Mouse (Mus musculus): ENCODE data around the gene Aspg. TPM values are rescaled to one million over a fixed set of nuclear protein-coding genes. Genes with fewer than 3 reads are reported as not detected.

Gene Aspg
- polyA plus RNA-seq, 2 experiments, result 0.09 TPM; not detected in 1

- TF ChIP-seq EP300 (IDR thresholded peaks at IDR 0.05; ENCODE audit: low read depth) (no peak), CTCF (IDR thresholded peaks at IDR 0.05; ENCODE audit: low read depth) (no peak)
- H3K4me3 ChIP-seq (ENCODE audit: insufficient read depth in 1 of 2, low read depth in 2 of 2, low read length in 2 of 2), result no peak overlapping the region
- no peak overlapping the region for H3K9ac ChIP-seq (replicated peaks)
- H3K27me3 ChIP-seq (ENCODE audit: control insufficient read depth, insufficient read depth, low read length), result no peaks in the 10 kb centered on the region
- H3K27ac ChIP-seq, result no peak overlapping the region
- no peaks in the 10 kb centered on the region for H3K36me3 ChIP-seq (replicated peaks; ENCODE audit: control insufficient read depth, insufficient read depth, low read depth)
- no peak overlapping the region for H3K4me2 ChIP-seq (ENCODE audit: low read depth)
- no peaks in the 10 kb centered on the region for H3K4me1 ChIP-seq (replicated peaks; ENCODE audit: control insufficient read depth in 2 of 2, insufficient read depth in 2 of 2, low read length in 1 of 2)
- DNase-seq (ENCODE audit: low read depth in 3 of 3, low spot score in 3 of 3) (no peak), ATAC-seq (ENCODE audit: insufficient read depth) (no peak)
- no peaks in the 10 kb centered on the region for H3K9me3 ChIP-seq (ENCODE audit: control insufficient read depth, low read length)
These were observed 52.3 kb downstream of the Aspg start for GRCm38 (mm10) chr12:112158784-112159183.

DNA sequence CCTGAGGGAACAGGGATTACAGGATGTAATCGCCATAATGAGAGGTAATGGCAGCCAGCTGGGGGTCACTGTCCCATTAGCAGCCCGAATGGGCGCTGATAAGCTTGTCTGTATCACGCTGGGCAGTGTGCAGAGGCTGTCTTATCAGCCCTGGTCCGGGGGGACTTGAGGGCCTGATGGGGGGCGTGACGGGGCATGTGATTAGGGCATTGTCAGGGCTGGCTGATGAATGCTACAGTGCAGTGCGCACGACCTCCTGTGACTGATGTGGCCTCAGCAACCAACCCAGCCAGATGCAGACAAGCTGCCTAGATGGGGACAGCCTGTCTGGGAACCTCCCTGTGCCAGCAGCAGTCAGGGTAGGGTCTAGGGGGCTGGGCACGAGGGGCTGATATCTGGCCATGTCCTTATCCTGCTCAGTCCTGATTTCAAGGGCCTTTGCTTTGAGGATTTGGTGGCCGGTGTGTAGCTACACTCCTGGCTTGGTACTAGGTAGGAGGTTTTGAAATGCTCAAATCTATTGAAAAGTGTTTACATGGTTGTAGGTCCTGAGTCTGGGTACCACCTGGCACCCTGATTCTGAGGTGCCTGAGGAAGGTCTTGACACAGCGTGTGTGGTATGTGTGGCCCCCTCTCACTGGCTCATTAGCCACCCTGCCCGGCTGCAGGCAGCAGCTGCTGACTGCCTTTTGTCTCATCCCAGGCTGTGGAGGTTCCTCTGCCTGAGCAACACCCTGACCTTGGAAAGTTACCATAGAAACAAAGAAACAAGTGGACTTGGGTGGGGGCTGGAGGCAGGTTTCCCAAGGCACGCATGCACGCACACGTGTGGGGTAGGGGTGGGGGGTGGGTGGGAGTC is 57.7 kb downstream of the Aspg start:
- H3K27me3 ChIP-seq (ENCODE audit: control insufficient read depth, insufficient read depth, low read length), result no peaks in the 10 kb centered on the region
- H3K4me3 ChIP-seq (ENCODE audit: insufficient read depth in 1 of 2, low read depth in 2 of 2, low read length in 2 of 2), result no peak overlapping the region
- no peaks in the 10 kb centered on the region for H3K9me3 ChIP-seq (ENCODE audit: control insufficient read depth, low read length)
- DNase-seq (ENCODE audit: low read depth in 3 of 3, low spot score in 3 of 3) (no peak), ATAC-seq (ENCODE audit: insufficient read depth) (peak; percentile 28; the same call in 1 of the 2 replicates)
- no peak for TF ChIP-seq EP300 (IDR thresholded peaks at IDR 0.05; ENCODE audit: low read depth)
- no peak for TF ChIP-seq CTCF (IDR thresholded peaks at IDR 0.05; ENCODE audit: low read depth)
- no peaks in the 10 kb centered on the region for H3K36me3 ChIP-seq (replicated peaks; ENCODE audit: control insufficient read depth, insufficient read depth, low read depth)
- no peak overlapping the region for H3K4me2 ChIP-seq (ENCODE audit: low read depth)
- H3K27ac ChIP-seq, result no peak overlapping the region
- no peak overlapping the region for H3K9ac ChIP-seq (replicated peaks)
- no peaks in the 10 kb centered on the region for H3K4me1 ChIP-seq (replicated peaks; ENCODE audit: control insufficient read depth in 2 of 2, insufficient read depth in 2 of 2, low read length in 1 of 2)
- WGBS (ENCODE audit: insufficient replicate concordance), result 32% methylated on average over 16 of the region's 16 CpGs

GRCm38 (mm10) chr12:112164840-112165219 is 58.4 kb downstream of the Aspg start:
- 39% methylated on average over 6 of the region's 6 CpGs for WGBS (ENCODE audit: insufficient replicate concordance)
- DNase-seq (ENCODE audit: low read depth in 3 of 3, low spot score in 3 of 3) (no peak), ATAC-seq (ENCODE audit: insufficient read depth) (no peak)
- TF ChIP-seq CTCF (IDR thresholded peaks at IDR 0.05; ENCODE audit: low read depth) (no peak), EP300 (IDR thresholded peaks at IDR 0.05; ENCODE audit: low read depth) (no peak)
- Histone ChIP-seq H3K9me3 (ENCODE audit: control insufficient read depth, low read length) (no peaks in the 10 kb centered on the region), H3K4me3 (ENCODE audit: insufficient read depth in 1 of 2, low read depth in 2 of 2, low read length in 2 of 2) (no peak overlapping the region), H3K9ac (replicated peaks) (no peak overlapping the region), H3K36me3 (replicated peaks; ENCODE audit: control insufficient read depth, insufficient read depth, low read depth) (no peaks in the 10 kb centered on the region), H3K27ac (no peak overlapping the region), H3K27me3 (ENCODE audit: control insufficient read depth, insufficient read depth, low read length) (no peaks in the 10 kb centered on the region), H3K4me2 (ENCODE audit: low read depth) (no peak overlapping the region), H3K4me1 (replicated peaks; ENCODE audit: control insufficient read depth in 2 of 2, insufficient read depth in 2 of 2, low read length in 1 of 2) (no peaks in the 10 kb centered on the region)

DNA sequence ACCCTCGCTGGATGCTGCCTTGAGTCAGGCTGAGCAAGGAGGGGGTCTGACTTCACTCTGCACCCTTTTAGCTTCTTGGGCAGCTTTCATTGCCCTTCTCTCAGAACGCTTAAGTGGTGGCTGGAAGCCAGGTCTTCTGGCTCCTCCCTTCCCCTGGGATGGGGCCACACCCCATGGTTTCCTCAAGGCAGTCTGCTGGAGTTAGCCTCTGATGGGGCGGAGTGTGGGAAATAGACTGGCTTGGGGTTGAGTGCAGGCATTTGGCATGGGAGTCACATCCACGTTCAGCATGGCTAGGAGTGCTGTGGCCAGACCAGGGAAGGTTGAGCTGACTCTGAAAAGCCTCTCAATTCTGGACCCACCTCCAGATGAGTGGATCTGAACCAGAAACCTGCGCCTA is 62.8 kb downstream of the Aspg start:
- H3K4me2 ChIP-seq (ENCODE audit: low read depth), result no peak overlapping the region
- no peak for TF ChIP-seq CTCF (IDR thresholded peaks at IDR 0.05; ENCODE audit: low read depth)
- no peak for TF ChIP-seq EP300 (IDR thresholded peaks at IDR 0.05; ENCODE audit: low read depth)
- 56% methylated on average over 5 of the region's 5 CpGs for WGBS (ENCODE audit: insufficient replicate concordance)
- H3K4me3 ChIP-seq (ENCODE audit: insufficient read depth in 1 of 2, low read depth in 2 of 2, low read length in 2 of 2), result no peak overlapping the region
- no peaks in the 10 kb centered on the region for H3K27me3 ChIP-seq (ENCODE audit: control insufficient read depth, insufficient read depth, low read length)
- DNase-seq (ENCODE audit: low read depth in 3 of 3, low spot score in 3 of 3) (no peak), ATAC-seq (ENCODE audit: insufficient read depth) (no peak)
- H3K27ac ChIP-seq, result no peak overlapping the region
- H3K9ac ChIP-seq (replicated peaks), result no peak overlapping the region
- H3K4me1 ChIP-seq (replicated peaks; ENCODE audit: control insufficient read depth in 2 of 2, insufficient read depth in 2 of 2, low read length in 1 of 2), result no peaks in the 10 kb centered on the region
- H3K36me3 ChIP-seq (replicated peaks; ENCODE audit: control insufficient read depth, insufficient read depth, low read depth), result no peaks in the 10 kb centered on the region
- no peaks in the 10 kb centered on the region for H3K9me3 ChIP-seq (ENCODE audit: control insufficient read depth, low read length)

DNA sequence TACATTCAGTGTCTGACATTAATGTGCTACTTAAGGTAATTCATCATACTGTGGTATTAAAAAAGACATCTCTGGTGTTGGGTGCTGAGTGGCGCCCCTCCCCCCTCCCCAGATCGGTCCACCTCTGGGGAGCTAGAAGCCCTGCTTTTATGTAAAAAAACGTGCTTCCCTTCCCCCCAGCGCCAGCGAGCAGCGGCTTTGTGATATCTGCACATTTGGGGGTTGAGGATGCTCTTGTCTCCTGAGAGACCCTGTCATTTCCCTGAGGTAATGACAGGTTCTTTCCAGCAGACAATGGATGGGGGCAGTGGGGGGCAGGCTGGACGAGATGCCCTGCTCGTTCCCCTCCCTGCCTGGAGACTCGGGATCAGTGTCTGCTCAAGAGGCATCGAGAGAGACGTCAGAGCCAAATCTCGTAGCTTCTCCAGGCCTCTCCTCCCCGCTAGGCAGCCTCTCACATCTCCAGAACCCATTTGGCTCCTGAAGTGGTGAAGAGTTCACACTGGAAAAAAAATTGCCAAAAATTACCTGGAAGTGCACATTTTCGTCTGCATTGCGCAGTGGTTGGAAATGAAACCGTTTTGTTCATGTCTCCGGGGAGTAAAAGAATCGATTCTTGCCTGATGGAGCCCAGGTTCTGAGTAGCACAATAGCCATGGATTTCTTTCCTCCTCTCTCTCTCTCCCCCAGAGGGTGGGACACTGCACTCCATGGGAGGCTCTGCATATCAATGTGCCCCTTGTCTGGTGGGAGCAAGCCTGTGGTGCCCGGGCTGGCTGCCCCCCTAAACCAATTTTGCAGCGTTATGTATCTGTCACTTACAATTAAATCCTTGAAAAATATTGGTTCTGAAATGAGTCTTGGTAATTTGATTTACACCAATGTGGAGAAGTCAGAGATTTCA is 64.4 kb downstream of the Aspg start:
- 61% methylated on average over 20 of the region's 20 CpGs for WGBS (ENCODE audit: insufficient replicate concordance)
- Histone ChIP-seq H3K4me3 (ENCODE audit: insufficient read depth in 1 of 2, low read depth in 2 of 2, low read length in 2 of 2) (no peak overlapping the region), H3K9ac (replicated peaks) (no peak overlapping the region), H3K4me1 (replicated peaks; ENCODE audit: control insufficient read depth in 2 of 2, insufficient read depth in 2 of 2, low read length in 1 of 2) (no peaks in the 10 kb centered on the region), H3K4me2 (ENCODE audit: low read depth) (no peak overlapping the region), H3K36me3 (replicated peaks; ENCODE audit: control insufficient read depth, insufficient read depth, low read depth) (no peaks in the 10 kb centered on the region), H3K27ac (no peak overlapping the region), H3K9me3 (ENCODE audit: control insufficient read depth, low read length) (no peaks in the 10 kb centered on the region), H3K27me3 (ENCODE audit: control insufficient read depth, insufficient read depth, low read length) (no peaks in the 10 kb centered on the region)
- DNase-seq (ENCODE audit: low read depth in 3 of 3, low spot score in 3 of 3), result no peak
- TF ChIP-seq EP300 (IDR thresholded peaks at IDR 0.05; ENCODE audit: low read depth), result no peak
- TF ChIP-seq CTCF (IDR thresholded peaks at IDR 0.05; ENCODE audit: low read depth), result no peak
- ATAC-seq (ENCODE audit: insufficient read depth), result no peak
